Mouse (Mus musculus) bone marrow, adult 2 months (tissue): ENCODE data around the gene Serinc3. TPM values are rescaled to one million over a fixed set of nuclear protein-coding genes. Genes with fewer than 3 reads are reported as not detected.
"Not testable (repeated sequence)": the region's sequence is repeated elsewhere in the genome, so short reads cannot be mapped to it uniquely, and the experiment has no call there.

Experiments used
- H3K27ac ChIP-seq: fragments of 200-500 bp; 2 replicates; pipeline ENCODE4 v1.5.1; 2012; ENCODE audit warnings: low read depth, mild to moderate bottlenecking, control low read depth, inconsistent platforms, low read length; ENCODE audit not compliant: control insufficient read depth, poor library complexity, insufficient read depth
- H3K4me1 ChIP-seq: fragments of 200-500 bp; 2 replicates; pipeline ENCODE4 v1.6.1; 2011; ENCODE audit warnings: low read length; ENCODE audit not compliant: control insufficient read depth, insufficient read depth
- H3K4me3 ChIP-seq: fragments of 200-500 bp; replicated peaks from 2 replicates; pipeline ENCODE3; 2011; ENCODE audit warnings: mild to moderate bottlenecking, low read depth, low read length, control low read depth; ENCODE audit not compliant: control insufficient read depth
- CTCF ChIP-seq: fragments of 200-500 bp; IDR thresholded peaks from 2 replicates; pipeline ENCODE4 v1.5.1; 2011; ENCODE audit warnings: low read length, control low read depth; ENCODE audit not compliant: control insufficient read depth, insufficient read depth
- POLR2A ChIP-seq: fragments of 200-500 bp; IDR thresholded peaks from 2 replicates; pipeline ENCODE4 v1.6.1; 2011; ENCODE audit warnings: low read depth, mild to moderate bottlenecking, control low read depth, low read length, borderline replicate concordance; ENCODE audit not compliant: control insufficient read depth
- WGBS: fragments of 180-500 bp; shearing (Covaris S2); methylation state at CpG from one replicate; pipeline ENCODE4 v1.1.7; 2018; 5-methylcytosine and 5-hydroxymethylcytosine counted together
- polyA plus RNA-seq: library from polyadenylated mRNA; stranded (reverse); fragments of >200 nt; gene quantifications from 2 replicates; pipeline ENCODE4 v1.2.4, GENCODE M21; 2011; ENCODE audit warnings: low replicate concordance; ENCODE audit not compliant: missing spikeins, insufficient read depth, insufficient read length

Serinc3 gene
- polyA plus RNA-seq, 1 experiment: 328 TPM

GRCm38 (mm10) chr2:163631223-163631622 is 13.7 kb downstream of the Serinc3 start:
- no peak overlapping the region for H3K27ac ChIP-seq
- H3K4me3 ChIP-seq: no peak overlapping the region
- 89% methylated on average over 4 of the region's 4 CpGs for WGBS
- TF ChIP-seq POLR2A (no peak), CTCF (no peak)
- no peaks in the 10 kb centered on the region for H3K4me1 ChIP-seq

GRCm38 (mm10) chr2:163621401-163621800 is 23.5 kb downstream of the Serinc3 start:
- WGBS: 83% methylated on average over 3 of the region's 3 CpGs
- not testable (repeated sequence) for H3K4me1 ChIP-seq, H3K27ac ChIP-seq, H3K4me3 ChIP-seq

- no peak for TF ChIP-seq POLR2A
- TF ChIP-seq CTCF: no peak
- Histone ChIP-seq H3K4me1 (no peaks in the 10 kb centered on the region), H3K27ac (no peak overlapping the region), H3K4me3 (no peak overlapping the region)
- WGBS: 57% methylated on average over 8 of the region's 8 CpGs
These were observed 24.5 kb downstream of the Serinc3 start for GRCm38 (mm10) chr2:163620451-163620850.

GRCm38 (mm10) chr2:163617874-163618273 is 27.1 kb downstream of the Serinc3 start:
- TF ChIP-seq CTCF (no peak), POLR2A (no peak)
- no peaks in the 10 kb centered on the region for H3K4me1 ChIP-seq
- WGBS: 89% methylated on average over 4 of the region's 4 CpGs
- no peak overlapping the region for H3K4me3 ChIP-seq
- no peak overlapping the region for H3K27ac ChIP-seq

- no peaks in the 10 kb centered on the region for H3K4me1 ChIP-seq
- no peak overlapping the region for H3K4me3 ChIP-seq
- 82% methylated on average over 3 of the region's 3 CpGs for WGBS
- TF ChIP-seq POLR2A (no peak), CTCF (no peak)
- no peak overlapping the region for H3K27ac ChIP-seq
These were observed 27.6 kb downstream of the Serinc3 start for GRCm38 (mm10) chr2:163617232-163617863.

GRCm38 (mm10) chr2:163616652-163617227 is 28.2 kb downstream of the Serinc3 start:
- Histone ChIP-seq H3K27ac (no peak overlapping the region), H3K4me3 (no peak overlapping the region), H3K4me1 (no peaks in the 10 kb centered on the region)
- TF ChIP-seq CTCF (no peak), POLR2A (no peak)
- WGBS: 57% methylated on average over 3 of the region's 3 CpGs

- TF ChIP-seq POLR2A: no peak
- TF ChIP-seq CTCF: no peak
- Histone ChIP-seq H3K4me3 (no peak overlapping the region), H3K4me1 (no peaks in the 10 kb centered on the region), H3K27ac (no peak overlapping the region)
- WGBS: 80% methylated on average over 4 of the region's 4 CpGs
These were observed 28.9 kb downstream of the Serinc3 start for GRCm38 (mm10) chr2:163615906-163616651.

GRCm38 (mm10) chr2:163615401-163615800 is 29.5 kb downstream of the Serinc3 start:
- H3K4me1 ChIP-seq: no peaks in the 10 kb centered on the region
- WGBS: 90% methylated on average over 9 of the region's 9 CpGs
- TF ChIP-seq POLR2A (no peak), CTCF (no peak)
- no peak overlapping the region for H3K4me3 ChIP-seq
- no peak overlapping the region for H3K27ac ChIP-seq
